Mouse (Mus musculus) hindbrain, postnatal 0 days (tissue): ENCODE results near the gene Rapgef5. TPM values are rescaled to one million over a fixed set of nuclear protein-coding genes. Genes with fewer than 3 reads are reported as not detected.

ENCODE experiments used
- ATAC-seq: fragments of 200-750 bp; cut with Nextera tagmentation; 2 replicates; pipeline ENCODE4 v1.8.0; 2017; ENCODE audit warnings: mild to moderate bottlenecking, moderate TSS enrichment, moderate library complexity
- DNase-seq: peaks from one replicate; pipeline ENCODE4 v3.0.0-alpha.2; 2015; ENCODE audit warnings: low spot score
- H3K27ac ChIP-seq: fragments of 300-500 bp; sonication (generic); 2 replicates; pipeline ENCODE4 v1.5.1; 2014; ENCODE audit warnings: mild to moderate bottlenecking
- H3K27me3 ChIP-seq: fragments of 300-500 bp; sonication (generic); 2 replicates; pipeline ENCODE4 v1.6.1; 2014; ENCODE audit warnings: low read length, mixed read lengths; ENCODE audit not compliant: insufficient read depth
- H3K36me3 ChIP-seq: fragments of 300-500 bp; sonication (generic); 2 replicates; pipeline ENCODE4 v1.6.1; 2014; ENCODE audit warnings: low read length, mixed read lengths; ENCODE audit not compliant: insufficient read depth
- H3K4me1 ChIP-seq: fragments of 300-500 bp; sonication (generic); 2 replicates; pipeline ENCODE4 v1.6.1; 2014; ENCODE audit warnings: antibody characterized with exemption, low read length, mixed read lengths; ENCODE audit not compliant: insufficient read depth
- H3K4me2 ChIP-seq: fragments of 300-500 bp; sonication (generic); 2 replicates; pipeline ENCODE4 v1.6.1; 2014; ENCODE audit warnings: low read depth, mild to moderate bottlenecking, low read length, moderate library complexity, mixed read lengths
- H3K4me3 ChIP-seq: fragments of 300-500 bp; sonication (generic); 2 replicates; pipeline ENCODE4 v1.5.1; 2014; ENCODE audit warnings: low read length
- H3K9ac ChIP-seq: fragments of 300-500 bp; sonication (generic); replicated peaks from 2 replicates; pipeline ENCODE4 v1.6.1; 2014; ENCODE audit warnings: mild to moderate bottlenecking, low read length, moderate library complexity, mixed read lengths
- H3K9me3 ChIP-seq: fragments of 300-500 bp; sonication (generic); 2 replicates; pipeline ENCODE4 v1.6.1; 2016; ENCODE audit warnings: low read length, mixed read lengths
- CTCF ChIP-seq: IDR thresholded peaks from 2 replicates; pipeline ENCODE4 v1.5.1; 2016; ENCODE audit warnings: antibody characterized with exemption, control low read depth, low read depth
- WGBS: fragments of 180-500 bp; shearing (Covaris S2); extraction: QIAGEN DNeasy Blood & Tissue Kit; methylation state at CpG from one replicate; pipeline ENCODE4 v1.1.7; 2014; 5-methylcytosine and 5-hydroxymethylcytosine counted together
- polyA plus RNA-seq: library from polyadenylated mRNA; unstranded; fragments of >200 nt; fragmentation: Nextera tagmentation; extraction: Ambion mirVana; gene quantifications from 2 replicates; pipeline ENCODE4 v1.2.1, GENCODE M21; 2015
- total RNA-seq: library from RNA; depleted of rRNA; stranded (reverse); fragments of >200 nt; gene quantifications from 2 replicates; pipeline ENCODE4 v1.2.3, GENCODE M21; 2014

The Rapgef5 gene
- total and polyA plus RNA-seq, 2 experiments from 2014 or later: 25.5 to 38.4 TPM

- Histone ChIP-seq H3K36me3 (no peaks in the 10 kb centered on the region), H3K9ac (no peak overlapping the region), H3K4me1 (no peaks in the 10 kb centered on the region), H3K4me3 (no peak overlapping the region), H3K4me2 (no peak overlapping the region), H3K27ac (no peak overlapping the region), H3K9me3 (no peaks in the 10 kb centered on the region), H3K27me3 (no peaks in the 10 kb centered on the region)
- 72% methylated on average over 3 of the region's 3 CpGs for WGBS
- ATAC-seq (no peak), DNase-seq (no peak)
- TF ChIP-seq CTCF: no peak
Measured at GRCm38 (mm10) chr12:117496501-117497176, 19.6 kb upstream of the Rapgef5 start.

- H3K9ac ChIP-seq: no peak overlapping the region
- no peak for TF ChIP-seq CTCF
- H3K27ac ChIP-seq: no peak overlapping the region
- no peaks in the 10 kb centered on the region for H3K4me1 ChIP-seq
- H3K4me3 ChIP-seq: no peak overlapping the region
- no peaks in the 10 kb centered on the region for H3K36me3 ChIP-seq
- H3K27me3 ChIP-seq: no peaks in the 10 kb centered on the region
- H3K4me2 ChIP-seq: no peak overlapping the region
- H3K9me3 ChIP-seq: no peaks in the 10 kb centered on the region
- DNase-seq (no peak), ATAC-seq (no peak)
- WGBS: 48% methylated on average over 1 of the region's 1 CpGs
Measured at GRCm38 (mm10) chr12:117497361-117497760, 18.9 kb upstream of the Rapgef5 start.

- H3K27me3 ChIP-seq: no peaks in the 10 kb centered on the region
- no peak overlapping the region for H3K9ac ChIP-seq
- WGBS: 87% methylated on average over 5 of the region's 5 CpGs
- H3K4me3 ChIP-seq: no peak overlapping the region
- ATAC-seq (no peak), DNase-seq (no peak)
- no peak for TF ChIP-seq CTCF
- no peaks in the 10 kb centered on the region for H3K4me1 ChIP-seq
- no peaks in the 10 kb centered on the region for H3K36me3 ChIP-seq
- H3K9me3 ChIP-seq: no peaks in the 10 kb centered on the region
- H3K27ac ChIP-seq: no peak overlapping the region
- H3K4me2 ChIP-seq: no peak overlapping the region
Measured at GRCm38 (mm10) chr12:117499242-117499641, 17.0 kb upstream of the Rapgef5 start.

- Histone ChIP-seq H3K4me2 (no peak overlapping the region), H3K27ac (no peak overlapping the region), H3K4me3 (no peak overlapping the region), H3K36me3 (no peaks in the 10 kb centered on the region), H3K9me3 (no peaks in the 10 kb centered on the region), H3K9ac (no peak overlapping the region), H3K27me3 (no peaks in the 10 kb centered on the region), H3K4me1 (no peaks in the 10 kb centered on the region)
- DNase-seq: no peak
- ATAC-seq: no peak
- TF ChIP-seq CTCF: no peak
- WGBS: 48% methylated on average over 4 of the region's 4 CpGs
Measured at GRCm38 (mm10) chr12:117501180-117501579, 15.1 kb upstream of the Rapgef5 start.

GRCm38 (mm10) chr12:117502834-117503233 lies 13.4 kb upstream of the Rapgef5 start:
- no peak overlapping the region for H3K4me2 ChIP-seq
- WGBS: 95% methylated on average over 3 of the region's 3 CpGs
- no peak overlapping the region for H3K27ac ChIP-seq
- no peaks in the 10 kb centered on the region for H3K27me3 ChIP-seq
- H3K9ac ChIP-seq: no peak overlapping the region
- TF ChIP-seq CTCF: no peak
- no peaks in the 10 kb centered on the region for H3K36me3 ChIP-seq
- no peak for ATAC-seq
- no peak for DNase-seq
- H3K9me3 ChIP-seq: no peaks in the 10 kb centered on the region
- no peak overlapping the region for H3K4me3 ChIP-seq
- H3K4me1 ChIP-seq: no peaks in the 10 kb centered on the region

- no peak for TF ChIP-seq CTCF
- Histone ChIP-seq H3K36me3 (no peaks in the 10 kb centered on the region), H3K27ac (no peak overlapping the region), H3K4me2 (no peak overlapping the region), H3K9me3 (no peaks in the 10 kb centered on the region), H3K4me3 (no peak overlapping the region), H3K9ac (no peak overlapping the region), H3K4me1 (no peaks in the 10 kb centered on the region), H3K27me3 (no peaks in the 10 kb centered on the region)
- DNase-seq (no peak), ATAC-seq (no peak)
- WGBS: 89% methylated on average over 2 of the region's 2 CpGs
Measured at GRCm38 (mm10) chr12:117505163-117505562, 11.1 kb upstream of the Rapgef5 start.

- Histone ChIP-seq H3K9ac (no peak overlapping the region), H3K27ac (no peak overlapping the region), H3K36me3 (no peaks in the 10 kb centered on the region), H3K27me3 (no peaks in the 10 kb centered on the region), H3K4me1 (no peaks in the 10 kb centered on the region), H3K4me3 (no peak overlapping the region), H3K9me3 (no peaks in the 10 kb centered on the region), H3K4me2 (no peak overlapping the region)
- ATAC-seq (no peak), DNase-seq (no peak)
- WGBS: 58% methylated on average over 1 of the region's 1 CpGs
- TF ChIP-seq CTCF: no peak
Measured at GRCm38 (mm10) chr12:117507772-117508171, 8.5 kb upstream of the Rapgef5 start.
